Mouse (Mus musculus) limb, embryonic 14.5 days (tissue): Measurements from ENCODE around the gene Samd4. TPM values are rescaled to one million over a fixed set of nuclear protein-coding genes. Genes with fewer than 3 reads are reported as not detected.

Source experiments
- ATAC-seq: fragments of 200-750 bp; cut with Nextera tagmentation; 2 replicates; pipeline ENCODE4 v1.8.0; 2017; ENCODE audit warnings: low read depth, moderate number of reproducible peaks, moderate TSS enrichment; ENCODE audit not compliant: low FRiP score
- DNase-seq: peaks from one replicate; pipeline ENCODE4 v3.0.0-alpha.2; 2015; ENCODE audit warnings: low spot score
- H3K27ac ChIP-seq: fragments of 300-500 bp; sonication (generic); replicated peaks from 2 replicates; pipeline ENCODE4 v1.5.1; 2014; ENCODE audit warnings: low read depth, mild to moderate bottlenecking, low read length, moderate library complexity, mixed read lengths
- H3K27me3 ChIP-seq: fragments of 300-500 bp; sonication (generic); 2 replicates; pipeline ENCODE4 v1.6.1; 2014; ENCODE audit warnings: low read length, mixed read lengths; ENCODE audit not compliant: control insufficient read depth, insufficient read depth
- H3K36me3 ChIP-seq: fragments of 300-500 bp; sonication (generic); 2 replicates; pipeline ENCODE4 v1.6.1; 2014; ENCODE audit warnings: mild to moderate bottlenecking, low read length, moderate library complexity, mixed read lengths; ENCODE audit not compliant: control insufficient read depth, insufficient read depth
- H3K4me1 ChIP-seq: fragments of 300-500 bp; sonication (generic); 2 replicates; pipeline ENCODE4 v1.6.1; 2014; ENCODE audit warnings: antibody characterized with exemption, low read length, mixed read lengths; ENCODE audit not compliant: control insufficient read depth, insufficient read depth
- H3K4me2 ChIP-seq: fragments of 300-500 bp; sonication (generic); replicated peaks from 2 replicates; pipeline ENCODE4 v1.6.1; 2014; ENCODE audit warnings: low read depth, mild to moderate bottlenecking, low read length, moderate library complexity; ENCODE audit not compliant: severe bottlenecking
- H3K4me3 ChIP-seq: fragments of 300-500 bp; sonication (generic); replicated peaks from 2 replicates; pipeline ENCODE4 v1.5.1; 2014; ENCODE audit warnings: low read length
- H3K9ac ChIP-seq: fragments of 300-500 bp; sonication (generic); 2 replicates; pipeline ENCODE4 v1.6.1; 2014; ENCODE audit warnings: mild to moderate bottlenecking, low read depth, low read length, moderate library complexity; ENCODE audit not compliant: severe bottlenecking
- H3K9me3 ChIP-seq: fragments of 300-500 bp; sonication (generic); 2 replicates; pipeline ENCODE4 v1.6.1; 2016; ENCODE audit warnings: low read length; ENCODE audit not compliant: control insufficient read depth
- POLR2A ChIP-seq: fragments of 200-500 bp; IDR thresholded peaks from 2 replicates; pipeline ENCODE4 v1.8.0; 2012; ENCODE audit warnings: inconsistent platforms, mild to moderate bottlenecking, moderate library complexity, borderline replicate concordance; ENCODE audit not compliant: insufficient read depth, insufficient read length; ENCODE audit errors: extremely low read depth
- whole genome bisulfite sequencing: fragments of 180-500 bp; shearing (Covaris S2); extraction: QIAGEN DNeasy Blood & Tissue Kit; methylation state at CpG from one replicate; pipeline ENCODE4 v1.1.7; 2014; 5-methylcytosine and 5-hydroxymethylcytosine counted together
- polyA plus RNA-seq, 2 experiments: library from polyadenylated mRNA; depleted of rRNA in 1 of 2; stranded (reverse) in 1 of 2; unstranded in 1 of 2; fragments of >200 nt; fragmentation: Nextera tagmentation in 1 of 2; extraction: Ambion mirVana in 1 of 2; gene quantifications; 2 replicates each; pipeline versions ENCODE4 v1.2.1 to v1.2.3; 2012 to 2014

Gene Samd4
- polyA plus RNA-seq, 2 experiments: 9.6 to 23.9 TPM

GRCm38 (mm10) chr14:46889096-46889495, 6.4 kb downstream of the Samd4 start:
- no peak for TF ChIP-seq POLR2A
- no peak overlapping the region for H3K9ac ChIP-seq
- H3K9me3 ChIP-seq: no peaks in the 10 kb centered on the region
- 84% methylated on average over 4 of the region's 4 CpGs for WGBS
- H3K27ac ChIP-seq: no peak overlapping the region
- no peak overlapping the region for H3K4me2 ChIP-seq
- no peak overlapping the region for H3K4me3 ChIP-seq
- no peak for ATAC-seq
- peaks cover 19% of the 10 kb centered on the region for H3K36me3 ChIP-seq
- no peak for DNase-seq
- peaks cover 17% of the 10 kb centered on the region for H3K4me1 ChIP-seq
- no peaks in the 10 kb centered on the region for H3K27me3 ChIP-seq

DNA sequence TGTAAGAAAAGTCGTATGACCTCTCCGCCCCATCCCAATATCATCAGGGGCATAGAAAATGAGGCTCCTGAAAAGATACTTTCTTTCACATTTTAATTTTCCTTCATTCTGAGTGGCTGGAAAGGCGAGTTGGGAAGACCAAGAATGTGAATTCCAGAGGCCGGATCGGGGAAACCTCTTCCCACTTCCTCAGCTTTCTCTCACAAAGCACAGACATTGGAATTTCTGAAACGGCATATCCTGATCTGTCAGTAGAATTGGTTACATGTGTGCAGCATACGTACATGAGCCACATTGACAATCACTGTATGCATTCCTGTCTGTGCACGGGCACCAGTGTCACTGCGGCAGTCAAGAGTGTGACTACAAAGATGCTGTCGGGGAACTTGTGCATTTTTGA, 11.3 kb downstream of the Samd4 start:
- Histone ChIP-seq H3K27ac (0 out of 2 replicates have a peak overlapping the region, but pooled peaks have one; percentile 35), H3K4me3 (no peak overlapping the region), H3K36me3 (peaks cover 12% of the 10 kb centered on the region), H3K9me3 (no peaks in the 10 kb centered on the region), H3K4me1 (peaks cover 11% of the 10 kb centered on the region; the same call in 1 of the 2 replicates), H3K27me3 (no peaks in the 10 kb centered on the region), H3K9ac (no peak overlapping the region), H3K4me2 (no peak overlapping the region)
- no peak for TF ChIP-seq POLR2A
- no peak for ATAC-seq
- DNase-seq: peak; percentile 55
- 73% methylated on average over 10 of the region's 10 CpGs for WGBS

DNA sequence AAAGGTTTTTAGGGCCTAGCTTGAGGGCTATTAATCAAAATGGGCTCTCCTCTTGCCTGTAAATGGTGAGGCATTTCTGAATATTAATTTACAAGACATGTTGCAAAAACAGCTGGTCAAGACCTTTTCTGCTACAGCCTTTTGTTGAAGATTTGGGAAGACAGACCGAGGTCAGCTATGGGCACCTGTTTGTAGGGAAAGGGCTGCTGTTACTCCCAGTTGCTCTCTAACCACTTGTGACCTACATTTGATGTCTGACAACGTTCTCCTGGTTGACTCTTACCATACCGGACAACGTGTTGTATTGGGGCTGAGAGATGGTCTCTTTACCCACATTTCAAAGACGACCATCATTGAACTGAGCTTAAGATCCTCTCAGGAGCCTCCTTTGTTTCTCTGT, 15.3 kb downstream of the Samd4 start:
- Histone ChIP-seq H3K9me3 (no peaks in the 10 kb centered on the region), H3K4me3 (no peak overlapping the region), H3K36me3 (no peaks in the 10 kb centered on the region), H3K27me3 (no peaks in the 10 kb centered on the region), H3K4me1 (peaks cover 11% of the 10 kb centered on the region; the same call in 1 of the 2 replicates), H3K4me2 (no peak overlapping the region), H3K9ac (no peak overlapping the region), H3K27ac (no peak overlapping the region)
- ATAC-seq: no peak
- 81% methylated on average over 5 of the region's 5 CpGs for WGBS
- TF ChIP-seq POLR2A: no peak
- no peak for DNase-seq

DNA sequence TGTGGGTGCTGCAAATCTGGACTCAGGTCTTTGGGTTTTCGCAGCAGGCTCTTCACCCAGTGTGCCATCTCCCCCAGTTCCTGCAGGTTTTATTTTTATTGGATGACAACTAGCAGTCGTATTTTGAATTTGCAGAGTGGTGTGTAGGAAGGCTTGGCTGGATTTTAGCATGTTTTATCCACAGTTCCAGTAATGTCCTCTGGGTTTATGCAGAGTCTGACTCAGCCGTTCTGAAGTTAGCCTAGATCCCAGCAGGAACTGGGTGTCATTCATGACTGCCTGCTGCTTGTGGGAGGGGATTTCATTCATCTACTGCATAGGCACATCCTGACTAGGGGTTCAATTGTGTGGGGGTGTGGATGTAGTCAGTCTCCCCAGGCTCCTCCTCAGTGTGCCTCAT, 16.0 kb downstream of the Samd4 start:
- Histone ChIP-seq H3K36me3 (no peaks in the 10 kb centered on the region), H3K9ac (no peak overlapping the region), H3K4me2 (no peak overlapping the region), H3K27me3 (no peaks in the 10 kb centered on the region), H3K9me3 (no peaks in the 10 kb centered on the region), H3K4me3 (no peak overlapping the region), H3K27ac (no peak overlapping the region), H3K4me1 (peaks cover 9% of the 10 kb centered on the region; the same call in 1 of the 2 replicates)
- DNase-seq (no peak), ATAC-seq (no peak)
- 62% methylated on average over 3 of the region's 3 CpGs for WGBS
- no peak for TF ChIP-seq POLR2A

- Histone ChIP-seq H3K4me2 (no peak overlapping the region), H3K36me3 (no peaks in the 10 kb centered on the region), H3K9me3 (no peaks in the 10 kb centered on the region), H3K4me3 (no peak overlapping the region), H3K27me3 (no peaks in the 10 kb centered on the region), H3K4me1 (no peaks in the 10 kb centered on the region), H3K9ac (no peak overlapping the region), H3K27ac (no peak overlapping the region)
- ATAC-seq: no peak
- 91% methylated on average over 9 of the region's 9 CpGs for WGBS
- no peak for DNase-seq
- TF ChIP-seq POLR2A: no peak
Measured at GRCm38 (mm10) chr14:46902498-46903087, 19.9 kb downstream of the Samd4 start.
